Mouse (Mus musculus): ENCODE data around the gene Il10. TPM values are rescaled to one million over a fixed set of nuclear protein-coding genes. Genes with fewer than 3 reads are reported as not detected.
A peak's percentile ranks its signal among the peaks of the same experiment; 100 is the strongest.

The Il10 gene
- total and polyA plus RNA-seq, 3 experiments: 236 to 903 (median 389) TPM

GRCm38 (mm10) chr1:131059411-131059810, 39.8 kb downstream of the Il10 start:
- Histone ChIP-seq H3K27ac (ENCODE audit: insufficient read depth, low read depth) (no peak overlapping the region), H3K79me2 (replicated peaks; ENCODE audit: control insufficient read depth, extremely low read depth, insufficient read depth, poor library complexity, severe bottlenecking) (0 out of 2 replicates have a peak, but pooled peaks cover 2% of the 10 kb centered on the region), H3K4me2 (ENCODE audit: insufficient read depth, low read depth, poor library complexity, severe bottlenecking) (no peak overlapping the region), H3K9me3 (replicated peaks; ENCODE audit: low read length) (no peaks in the 10 kb centered on the region), H3K36me3 (replicated peaks in 1 of 2; ENCODE audit: control insufficient read depth in 1 of 2, insufficient read depth in 1 of 2, low read length in 1 of 2) (peaks cover 29 to 51% of the 10 kb centered on the region in 2 experiments), H3K4me1 (ENCODE audit: control insufficient read depth in 1 of 2, insufficient read depth in 2 of 2) (peaks cover 16 to 64% of the 10 kb centered on the region in 2 experiments), H3K4me3 (replicated peaks in 1 of 3; ENCODE audit: low read depth in 2 of 3, low read length in 2 of 3, poor library complexity in 1 of 3) (no peak overlapping the region), H3K27me3 (replicated peaks) (no peaks in the 10 kb centered on the region), H3K9ac (ENCODE audit: insufficient read depth, low read depth) (no peak overlapping the region)
- TF ChIP-seq TBP (conservative IDR thresholded peaks at IDR 0.05; ENCODE audit: low read depth, low read length): no peak
- no peak for TF ChIP-seq MXI1 (IDR thresholded peaks at IDR 0.05; ENCODE audit: low read depth, low read length)
- TF ChIP-seq UBTF (IDR thresholded peaks at IDR 0.05; ENCODE audit: low read depth, low read length): no peak
- TF ChIP-seq USF1 (IDR thresholded peaks at IDR 0.05; ENCODE audit: low read depth, low read length): no peak
- no peak for TF ChIP-seq EP300 (IDR thresholded peaks at IDR 0.05; ENCODE audit: low read length)
- in situ Hi-C loops (cut with MboI; ENCODE audit: low pct_ligation_motif_present, low pct_unique_long_range_greater_than_20kb, low sequenced_read_pairs): loop anchor here (10.0 kb wide), 2 partner anchors 345 to 515 kb away; partner anchors contain the start of genes Gm29427 and Yod1
- DNase-seq (ENCODE audit: extremely low read depth): no peak
- dilution Hi-C loops (cut with MboI; ENCODE audit: extremely low pct_ligation_motif_present, extremely low pct_unique_long_range_greater_than_20kb, low sequenced_read_pairs): no loop called here

DNA sequence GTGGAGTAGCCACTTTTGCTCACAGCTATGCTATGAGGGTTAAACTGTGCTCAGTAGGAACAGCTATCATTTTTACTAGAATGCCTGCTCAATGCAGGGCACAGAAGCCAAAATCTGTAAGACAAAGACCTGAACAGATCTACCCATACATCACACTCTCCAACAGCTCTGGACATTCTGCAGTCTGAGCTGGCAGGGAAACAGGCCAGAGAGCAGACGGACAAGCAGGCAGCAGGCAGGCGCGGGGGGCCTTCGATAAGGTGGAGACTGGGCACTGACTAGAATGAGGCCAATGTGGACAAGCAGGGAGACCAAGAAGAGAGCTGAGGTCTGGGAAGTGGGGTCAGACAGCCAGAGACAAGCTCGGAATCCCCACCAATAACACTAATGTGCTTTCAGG, 40.2 kb downstream of the Il10 start:
- H3K27ac ChIP-seq (ENCODE audit: insufficient read depth, low read depth): no peak overlapping the region
- H3K4me1 ChIP-seq (ENCODE audit: control insufficient read depth in 1 of 2, insufficient read depth in 2 of 2): peaks cover 18 to 66% of the 10 kb centered on the region in 2 experiments
- no peaks in the 10 kb centered on the region for H3K9me3 ChIP-seq (replicated peaks; ENCODE audit: low read length)
- no peak for DNase-seq (ENCODE audit: extremely low read depth)
- H3K27me3 ChIP-seq (replicated peaks): no peaks in the 10 kb centered on the region
- dilution Hi-C loops (cut with MboI; ENCODE audit: extremely low pct_ligation_motif_present, extremely low pct_unique_long_range_greater_than_20kb, low sequenced_read_pairs) (no loop called here), in situ Hi-C loops (cut with MboI; ENCODE audit: low pct_ligation_motif_present, low pct_unique_long_range_greater_than_20kb, low sequenced_read_pairs) (loop anchor here (5.0 to 10.0 kb wide), 3 partner anchors 37 to 515 kb away; partner anchors contain the start of genes Gm29427, Mapkapk2 and Yod1)
- H3K4me2 ChIP-seq (ENCODE audit: insufficient read depth, low read depth, poor library complexity, severe bottlenecking): no peak overlapping the region
- H3K4me3 ChIP-seq (replicated peaks in 1 of 3; ENCODE audit: low read depth in 2 of 3, low read length in 2 of 3, poor library complexity in 1 of 3): no peak overlapping the region
- H3K9ac ChIP-seq (ENCODE audit: insufficient read depth, low read depth): no peak overlapping the region
- 0 out of 2 replicates have a peak, but pooled peaks cover 2% of the 10 kb centered on the region for H3K79me2 ChIP-seq (replicated peaks; ENCODE audit: control insufficient read depth, extremely low read depth, insufficient read depth, poor library complexity, severe bottlenecking)
- TF ChIP-seq SIN3A (IDR thresholded peaks at IDR 0.05; ENCODE audit: low read length) (0 out of 2 replicates have a peak, but pooled peaks have one; percentile 32), MYC (IDR thresholded peaks at IDR 0.05; ENCODE audit: low read depth, low read length) (no peak)
- H3K36me3 ChIP-seq (replicated peaks in 1 of 2; ENCODE audit: control insufficient read depth in 1 of 2, insufficient read depth in 1 of 2, low read length in 1 of 2): peaks cover 25 to 46% of the 10 kb centered on the region in 2 experiments

GRCm38 (mm10) chr1:131060290-131061253, 40.9 kb downstream of the Il10 start:
- H3K9ac ChIP-seq (ENCODE audit: insufficient read depth, low read depth): no peak overlapping the region
- in situ Hi-C loops (cut with MboI; ENCODE audit: low pct_ligation_motif_present, low pct_unique_long_range_greater_than_20kb, low sequenced_read_pairs): loop anchor here (5.0 kb wide), 1 partner anchor 37 kb away; the partner anchor contains the start of gene Mapkapk2

More at GRCm38 (mm10) chr1:131060290-131061253, 40.9 kb downstream of the Il10 start:
- Histone ChIP-seq H3K4me1 (ENCODE audit: control insufficient read depth in 1 of 2, insufficient read depth in 2 of 2) (peaks cover 18 to 61% of the 10 kb centered on the region in 2 experiments), H3K4me2 (ENCODE audit: insufficient read depth, low read depth, poor library complexity, severe bottlenecking) (no peak overlapping the region), H3K9me3 (replicated peaks; ENCODE audit: low read length) (no peaks in the 10 kb centered on the region), H3K27me3 (replicated peaks) (no peaks in the 10 kb centered on the region), H3K27ac (ENCODE audit: insufficient read depth, low read depth) (no peak overlapping the region), H3K79me2 (replicated peaks; ENCODE audit: control insufficient read depth, extremely low read depth, insufficient read depth, poor library complexity, severe bottlenecking) (0 out of 2 replicates have a peak, but pooled peaks cover 2% of the 10 kb centered on the region), H3K36me3 (replicated peaks in 1 of 2; ENCODE audit: control insufficient read depth in 1 of 2, insufficient read depth in 1 of 2, low read length in 1 of 2) (peaks cover 19 to 39% of the 10 kb centered on the region in 2 experiments), H3K4me3 (replicated peaks in 1 of 3; ENCODE audit: low read depth in 2 of 3, low read length in 2 of 3, poor library complexity in 1 of 3) (no peak overlapping the region)
- DNase-seq (ENCODE audit: extremely low read depth): peak; percentile 71
- dilution Hi-C loops (cut with MboI; ENCODE audit: extremely low pct_ligation_motif_present, extremely low pct_unique_long_range_greater_than_20kb, low sequenced_read_pairs): no loop called here
- TF ChIP-seq RAD21 (IDR thresholded peaks at IDR 0.05; ENCODE audit: low read depth, low read length) (peak; percentile 73), MAZ (IDR thresholded peaks at IDR 0.05; ENCODE audit: low read depth, low read length) (no peak), MAX (IDR thresholded peaks at IDR 0.05; ENCODE audit: low read length) (peak; percentile 64), MYC (IDR thresholded peaks at IDR 0.05; ENCODE audit: low read depth, low read length) (peak; percentile 87), CHD1 (IDR thresholded peaks at IDR 0.05; ENCODE audit: low read depth, low read length) (no peak), CTCF (conservative IDR thresholded peaks at IDR 0.05 in 1 of 2, IDR thresholded peaks at IDR 0.05 in 1 of 2; ENCODE audit: low read depth in 2 of 2, low read length in 2 of 2) (peak; percentile 53 to 82), ZC3H11A (IDR thresholded peaks at IDR 0.05; ENCODE audit: low read depth, low read length) (0 out of 2 replicates have a peak, but pooled peaks have one; percentile 6), SMC3 (IDR thresholded peaks at IDR 0.05; ENCODE audit: low read depth, low read length) (peak; percentile 74)
